Mouse (Mus musculus) spleen, postnatal 10 days (tissue): ENCODE results near the gene Trcg1.

Source experiments
- DNase-seq, 2 experiments: peaks; one replicate each; pipeline ENCODE4 v3.0.0; 2021 to 2022; ENCODE audit warnings: low spot score in 2 of 2

Trcg1 gene

DNA sequence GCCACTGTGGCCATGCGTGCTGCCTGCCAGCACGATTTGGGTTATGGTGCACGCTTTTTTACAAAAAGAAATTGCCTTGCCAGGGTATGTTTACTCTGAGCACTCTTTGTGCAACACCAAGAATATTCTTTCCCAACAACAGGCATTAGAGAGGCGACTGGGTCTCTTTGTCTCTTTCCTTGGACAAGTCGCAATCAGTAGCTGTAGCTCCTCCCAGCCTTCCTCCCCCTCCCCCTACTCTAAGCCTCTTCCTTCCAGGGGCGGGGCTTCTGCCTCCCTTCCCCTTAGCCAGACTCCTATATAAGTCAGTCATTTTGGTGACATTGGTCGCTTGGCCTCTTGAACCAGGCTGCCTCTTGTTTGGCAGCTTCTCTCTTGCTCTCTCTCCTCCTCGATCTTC, 59.9 kb downstream of the Trcg1 start:
- DNase-seq: no peak

- DNase-seq: peak in 1 of 2 experiments; percentile 31
These were observed 61.6 kb downstream of the Trcg1 start for GRCm38 (mm10) chr9:57297938-57298337.
